In the genomic region with DNA sequence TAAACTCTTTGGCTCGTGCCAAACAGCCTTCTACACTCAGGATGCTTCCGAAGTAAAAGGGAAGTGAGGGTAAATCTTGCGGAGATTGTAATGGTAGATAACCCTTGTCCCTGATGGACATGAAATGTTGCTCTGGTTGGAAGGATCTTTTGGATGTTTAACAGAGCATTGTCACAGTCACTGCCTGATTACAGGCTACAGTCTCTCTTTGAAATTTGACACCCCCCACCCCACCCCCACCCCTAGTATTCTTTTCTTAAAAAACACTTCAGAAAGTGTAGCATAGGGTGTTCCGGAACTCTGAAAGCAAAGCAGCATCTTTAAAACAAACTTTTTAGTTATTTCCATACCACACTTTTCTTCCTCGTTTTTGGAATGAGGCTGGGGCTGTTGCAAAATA, we compare ENCODE assay signal across 25 mouse cellular contexts. TPM values are rescaled to one million over a fixed set of nuclear protein-coding genes. Genes with fewer than 3 reads are reported as not detected.
DNase-seq lines count a peak whose midpoint lies in the region; ATAC-seq and TF ChIP-seq lines count a peak whose summit lies in the region.
"Had no signal": no experiment of that assay in that cellular context is flagged by ENCODE, and none has a peak within 500 bp of the region (broad histone marks: within the 10 kb centered on the region; RNA-seq: fewer than 3 reads in every experiment).

No protein-coding gene starts in this region.

- H3K9ac ChIP-seq in lung, embryonic 14.5 days, result no peak overlapping the region
- no peak overlapping the region for H3K9ac ChIP-seq in embryonic facial prominence, embryonic 15.5 days
- H3K9ac ChIP-seq in stomach, embryonic 15.5 days, result no peak overlapping the region
- H3K9ac ChIP-seq: hindbrain, embryonic 15.5 days; midbrain, embryonic 13.5 days; neural tube, embryonic 15.5 days had no signal

- WGBS in lung, embryonic 14.5 days, result 19% methylated on average over 5 of the region's 5 CpGs
- 24% methylated on average over 5 of the region's 5 CpGs for WGBS in lung, adult 2 months
- WGBS in embryonic facial prominence, embryonic 15.5 days, result 20% methylated on average over 5 of the region's 5 CpGs
- 28% methylated on average over 5 of the region's 5 CpGs for WGBS in stomach, embryonic 15.5 days

- H3K36me3 ChIP-seq in lung, embryonic 14.5 days (ENCODE audit: insufficient read depth), result no peaks in the 10 kb centered on the region
- H3K36me3 ChIP-seq in embryonic facial prominence, embryonic 15.5 days, result no peaks in the 10 kb centered on the region
- no peaks in the 10 kb centered on the region for H3K36me3 ChIP-seq in stomach, embryonic 15.5 days
- H3K36me3 ChIP-seq: hindbrain, embryonic 15.5 days; midbrain, embryonic 13.5 days; neural tube, embryonic 15.5 days had no signal

- no peaks in the 10 kb centered on the region for H3K9me3 ChIP-seq in lung, embryonic 14.5 days (ENCODE audit: low read depth, low read length)
- H3K9me3 ChIP-seq in embryonic facial prominence, embryonic 15.5 days (replicated peaks), result no peaks in the 10 kb centered on the region
- no peaks in the 10 kb centered on the region for H3K9me3 ChIP-seq in stomach, embryonic 15.5 days
- H3K9me3 ChIP-seq: hindbrain, embryonic 15.5 days; midbrain, embryonic 13.5 days; neural tube, embryonic 15.5 days had no signal

- TF ChIP-seq CTCF in lung, embryonic 14.5 days (IDR thresholded peaks at IDR 0.05; ENCODE audit: low read depth), result no peak
- TF ChIP-seq CTCF in lung, adult 2 months (IDR thresholded peaks at IDR 0.05; ENCODE audit: insufficient read depth, low read length), result no peak

- peak; percentile 5 for DNase-seq in lung, embryonic 14.5 days
- no peak for DNase-seq in lung, adult 2 months
- peak; percentile 27 for DNase-seq in embryo, embryonic 11 days
- no peak for DNase-seq in adrenal gland, adult 8-10 months
- no peak for DNase-seq in layer of hippocampus, postnatal 14 days (ENCODE audit: low spot score in 2 of 2)
- DNase-seq in left cerebral cortex, adult 18-20 months (ENCODE audit: low spot score in 2 of 2), result no peak
- DNase-seq: adrenal gland, postnatal 10 days; cerebellum, adult 18-20 months; gastrocnemius, postnatal 36 days; heart, postnatal 14 days; kidney, adult 11 months; lung, postnatal 4 days; right cerebral cortex, postnatal 25 days; thymus, postnatal 4 days had no signal

- no peak overlapping the region for H3K4me3 ChIP-seq in lung, embryonic 14.5 days (ENCODE audit: low read depth, low read length)
- no peak overlapping the region for H3K4me3 ChIP-seq in lung, adult 2 months (replicated peaks; ENCODE audit: extremely low read depth, low read depth, low read length)
- peak overlapping the region; percentile 26 for H3K4me3 ChIP-seq in embryonic facial prominence, embryonic 15.5 days (replicated peaks)
- H3K4me3 ChIP-seq in stomach, embryonic 15.5 days (replicated peaks), result 0 out of 2 replicates have a peak overlapping the region, but pooled peaks have one; percentile 9
- H3K4me3 ChIP-seq: hindbrain, embryonic 15.5 days; left cerebral cortex, adult 2 months; midbrain, embryonic 13.5 days; myocyte; neural tube, embryonic 15.5 days had no signal

- H3K27ac ChIP-seq in lung, embryonic 14.5 days (ENCODE audit: low read depth), result no peak overlapping the region
- H3K27ac ChIP-seq in embryonic facial prominence, embryonic 15.5 days (replicated peaks), result no peak overlapping the region
- H3K27ac ChIP-seq in stomach, embryonic 15.5 days, result no peak overlapping the region
- H3K27ac ChIP-seq: hindbrain, embryonic 15.5 days; left cerebral cortex, adult 2 months; midbrain, embryonic 13.5 days; neural tube, embryonic 15.5 days had no signal

- H3K4me2 ChIP-seq in lung, embryonic 14.5 days, result no peak overlapping the region
- peak overlapping the region; percentile 25 for H3K4me2 ChIP-seq in embryonic facial prominence, embryonic 15.5 days (replicated peaks)
- H3K4me2 ChIP-seq in stomach, embryonic 15.5 days, result no peak overlapping the region
- H3K4me2 ChIP-seq: heart, embryonic 11.5 days; hindbrain, embryonic 15.5 days; midbrain, embryonic 13.5 days; neural tube, embryonic 15.5 days had no signal

- no peak for TF ChIP-seq POLR2A in lung, adult 2 months (IDR thresholded peaks at IDR 0.05; ENCODE audit: borderline replicate concordance, extremely low read depth, low read depth, low read length)

- H3K4me1 ChIP-seq in lung, embryonic 14.5 days (ENCODE audit: insufficient read depth), result 0 out of 2 replicates have a peak, but pooled peaks cover 4% of the 10 kb centered on the region
- no peaks in the 10 kb centered on the region for H3K4me1 ChIP-seq in lung, adult 2 months (ENCODE audit: control insufficient read depth, insufficient read depth, low read length)
- H3K4me1 ChIP-seq in embryonic facial prominence, embryonic 15.5 days, result no peaks in the 10 kb centered on the region
- H3K4me1 ChIP-seq in stomach, embryonic 15.5 days, result no peaks in the 10 kb centered on the region
- H3K4me1 ChIP-seq: hindbrain, embryonic 15.5 days; midbrain, embryonic 13.5 days; neural tube, embryonic 15.5 days had no signal

- ATAC-seq in lung, embryonic 14.5 days (ENCODE audit: insufficient read depth), result peak; percentile 75; the same call in 1 of the 2 replicates
- no peak for ATAC-seq in embryonic facial prominence, embryonic 15.5 days (ENCODE audit: insufficient number of reproducible peaks, low FRiP score, low TSS enrichment, low read depth)
- ATAC-seq in stomach, embryonic 15.5 days (ENCODE audit: insufficient read depth, low FRiP score, low read depth), result no peak
- ATAC-seq: midbrain, embryonic 13.5 days had no signal

- no peaks in the 10 kb centered on the region for H3K27me3 ChIP-seq in lung, embryonic 14.5 days (ENCODE audit: insufficient read depth, low read length)
- H3K27me3 ChIP-seq in embryonic facial prominence, embryonic 15.5 days, result no peaks in the 10 kb centered on the region
- H3K27me3 ChIP-seq in stomach, embryonic 15.5 days (replicated peaks), result no peaks in the 10 kb centered on the region
- H3K27me3 ChIP-seq: hindbrain, embryonic 15.5 days; midbrain, embryonic 13.5 days; neural tube, embryonic 15.5 days had no signal

RNA-seq across cellular contexts. Expression of gene Sptlc3, which starts 0.9 kb away (rescaled TPM):
- polyA plus RNA-seq in lung, embryonic 14.5 days (2014; fragmentation: Nextera tagmentation; extraction: Ambion mirVana), result 0.16 and 0.26 TPM in 2 replicates
- polyA plus RNA-seq in lung, adult 2 months (2012; rRNA removed), result 0.36 and 1.4 TPM in 2 replicates
- 12.3 and 16.7 TPM in 2 replicates for polyA plus RNA-seq in embryonic facial prominence, embryonic 15.5 days (2015; fragmentation: Nextera tagmentation; extraction: Ambion mirVana)
- polyA plus RNA-seq in stomach, embryonic 15.5 days (2015; fragmentation: Nextera tagmentation; extraction: Ambion mirVana), result 4.2 and 8.8 TPM in 2 replicates
- not detected for total RNA-seq in adrenal gland, adult 8-10 months (2022)
- under 1 TPM in 1 of 2 experiments, not detected in 1; 0.23 TPM for total RNA-seq in layer of hippocampus, postnatal 14 days (2021)
- not detected for total RNA-seq in left cerebral cortex, adult 18-20 months (2021)
- total RNA-seq: adrenal gland, postnatal 10 days; common myeloid progenitor, adult 5-6 weeks; gastrocnemius, postnatal 36 days; heart, postnatal 14 days; layer of hippocampus, adult 18-20 months; left cerebral cortex, adult 2 months had no signal
- polyA plus RNA-seq: heart, embryonic 11.5 days; liver, embryonic 16.5 days; midbrain, embryonic 13.5 days; myocyte had no signal

Comparison
In these comparisons a context has a peak if more than half of its experiments do, and no peak if none do; other contexts are left out.
1. DNase-seq: peak in lung, embryonic 14.5 days (single experiment) and embryo, embryonic 11 days (single experiment); none in lung, adult 2 months (single experiment), adrenal gland, adult 8-10 months (single experiment), layer of hippocampus, postnatal 14 days (0 of 2) and left cerebral cortex, adult 18-20 months (0 of 2).
2. H3K4me3 ChIP-seq: peak in embryonic facial prominence, embryonic 15.5 days (single experiment) and stomach, embryonic 15.5 days (single experiment); none in lung, embryonic 14.5 days (single experiment) and lung, adult 2 months (single experiment).